Mouse (Mus musculus) forebrain, embryonic 16.5 days (tissue): ENCODE results near the gene Adgrl3. TPM values are rescaled to one million over a fixed set of nuclear protein-coding genes. Genes with fewer than 3 reads are reported as not detected.

Experiments
- ATAC-seq: fragments of 200-750 bp; cut with Nextera tagmentation; 2 replicates; pipeline ENCODE4 v1.8.0; 2017; ENCODE audit warnings: mild to moderate bottlenecking, moderate library complexity
- H3K27ac ChIP-seq: fragments of 300-500 bp; sonication (generic); 2 replicates; pipeline ENCODE4 v1.5.1; 2014; ENCODE audit warnings: low read length, control low read depth
- H3K27me3 ChIP-seq: fragments of 300-500 bp; sonication (generic); replicated peaks from 2 replicates; pipeline ENCODE4 v1.6.1; 2014; ENCODE audit warnings: low read length; ENCODE audit not compliant: control insufficient read depth, insufficient read depth
- H3K36me3 ChIP-seq: fragments of 300-500 bp; sonication (generic); 2 replicates; pipeline ENCODE4 v1.6.1; 2014; ENCODE audit not compliant: control insufficient read depth, insufficient read depth
- H3K4me1 ChIP-seq: fragments of 300-500 bp; sonication (generic); replicated peaks from 2 replicates; pipeline ENCODE4 v1.6.1; 2014; ENCODE audit warnings: low read length; ENCODE audit not compliant: control insufficient read depth, insufficient read depth
- H3K4me2 ChIP-seq: fragments of 300-500 bp; sonication (generic); 2 replicates; pipeline ENCODE4 v1.6.1; 2014; ENCODE audit warnings: mild to moderate bottlenecking, low read length, control low read depth
- H3K4me3 ChIP-seq: fragments of 300-500 bp; sonication (generic); replicated peaks from 2 replicates; pipeline ENCODE4 v1.5.1; 2014; ENCODE audit warnings: mild to moderate bottlenecking, low read length, control low read depth
- H3K9ac ChIP-seq: fragments of 300-500 bp; sonication (generic); replicated peaks from 2 replicates; pipeline ENCODE4 v1.6.1; 2014; ENCODE audit warnings: low read depth, low read length, control low read depth
- H3K9me3 ChIP-seq: fragments of 300-500 bp; sonication (generic); 2 replicates; pipeline ENCODE4 v1.6.1; 2016; ENCODE audit warnings: low read length; ENCODE audit not compliant: control insufficient read depth
- WGBS: fragments of 180-500 bp; shearing (Covaris S2); extraction: QIAGEN DNeasy Blood & Tissue Kit; methylation state at CpG from one replicate; pipeline ENCODE4 v1.1.7; 2014; 5-methylcytosine and 5-hydroxymethylcytosine counted together
- polyA plus RNA-seq: library from polyadenylated mRNA; unstranded; fragments of >200 nt; fragmentation: Nextera tagmentation; extraction: Ambion mirVana; gene quantifications from 2 replicates; pipeline ENCODE4 v1.2.1, GENCODE M21; 2015

Gene Adgrl3
- polyA plus RNA-seq, 1 experiment from 2014 or later: 63.6 TPM

DNA sequence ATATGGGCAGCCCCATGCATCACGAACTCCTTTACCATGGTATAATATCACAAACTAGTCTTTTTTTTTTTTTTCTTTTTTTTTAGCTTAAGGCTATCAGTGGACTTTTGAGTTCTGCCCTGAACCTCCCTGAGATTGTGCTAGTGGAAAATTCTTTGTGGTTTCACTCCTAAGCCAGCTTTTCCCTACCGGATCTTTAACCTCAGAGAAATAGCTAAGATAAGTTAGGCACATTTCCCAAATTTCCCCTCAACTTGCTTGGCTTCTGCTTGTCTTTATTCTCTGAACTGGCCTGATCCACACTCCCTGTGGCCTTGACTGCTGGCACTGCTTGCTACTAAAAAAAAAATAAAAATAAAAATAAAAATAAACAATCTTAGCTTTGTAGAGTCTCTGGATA lies 454.7 kb downstream of the Adgrl3 start:
- no peak overlapping the region for H3K4me2 ChIP-seq
- ATAC-seq: no peak
- H3K27me3 ChIP-seq: no peaks in the 10 kb centered on the region
- peaks cover 4% of the 10 kb centered on the region for H3K4me1 ChIP-seq
- no peak overlapping the region for H3K9ac ChIP-seq
- H3K9me3 ChIP-seq: no peaks in the 10 kb centered on the region
- H3K27ac ChIP-seq: no peak overlapping the region
- H3K4me3 ChIP-seq: no peak overlapping the region
- 88% methylated on average over 2 of the region's 2 CpGs for WGBS
- H3K36me3 ChIP-seq: no peaks in the 10 kb centered on the region

DNA sequence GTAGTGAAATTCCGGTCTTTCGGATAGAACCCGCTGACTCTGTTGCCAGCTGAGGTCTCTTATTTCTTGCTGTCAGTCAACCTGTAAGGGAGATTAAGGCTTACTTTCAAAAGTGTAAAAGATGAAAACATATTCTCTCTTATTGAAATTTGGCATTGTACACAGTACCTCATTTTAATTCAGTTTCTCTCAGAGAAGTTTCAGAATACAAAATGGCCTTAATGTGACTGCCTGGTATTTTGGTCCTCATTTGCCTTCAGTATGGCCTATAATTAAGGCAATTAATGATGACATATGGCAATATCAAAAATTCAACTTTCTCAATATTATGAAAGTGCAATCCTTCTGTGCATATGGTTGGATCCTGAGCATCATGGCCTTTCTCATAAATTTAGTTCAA lies 455.5 kb downstream of the Adgrl3 start:
- peaks cover 4% of the 10 kb centered on the region for H3K4me1 ChIP-seq
- WGBS: 54% methylated on average over 3 of the region's 3 CpGs
- peak; percentile 73 for ATAC-seq

DNA sequence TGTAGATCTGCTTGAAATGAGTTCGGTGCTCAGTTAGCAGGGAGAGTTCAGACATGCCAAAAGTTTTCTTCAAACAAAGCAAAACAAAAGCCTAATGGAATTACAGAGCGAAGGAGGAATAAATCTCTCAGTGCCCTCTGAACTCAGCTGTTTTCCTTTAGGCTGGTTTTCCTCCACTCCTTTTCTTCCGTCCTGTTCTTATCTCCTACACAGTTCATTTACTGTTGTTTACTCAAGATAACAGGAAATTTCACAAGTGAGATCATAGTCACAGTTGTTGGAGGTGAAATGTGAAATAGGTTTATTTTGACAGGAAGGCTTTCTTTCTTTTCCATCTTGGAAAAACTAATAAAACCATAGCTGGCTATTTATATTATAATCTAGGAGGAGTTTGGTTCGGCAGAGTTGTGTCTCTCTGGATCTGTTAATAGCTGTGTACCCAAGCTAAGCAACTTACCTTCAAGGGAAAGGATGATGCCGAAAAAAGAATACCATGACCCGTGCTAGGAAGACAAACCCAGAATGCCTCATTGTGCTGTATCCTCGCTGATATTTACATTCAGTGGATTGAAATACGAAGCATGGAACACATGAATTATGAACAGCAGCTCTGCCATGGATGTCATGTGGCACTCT lies 456.2 kb downstream of the Adgrl3 start:
- Histone ChIP-seq H3K9me3 (no peaks in the 10 kb centered on the region), H3K27me3 (no peaks in the 10 kb centered on the region), H3K36me3 (no peaks in the 10 kb centered on the region), H3K9ac (no peak overlapping the region), H3K4me3 (no peak overlapping the region), H3K27ac (no peak overlapping the region), H3K4me2 (no peak overlapping the region), H3K4me1 (peaks cover 4% of the 10 kb centered on the region)
- no peak for ATAC-seq
- WGBS: 70% methylated on average over 8 of the region's 8 CpGs

More for the DNA sequence above, 455.5 kb downstream of the Adgrl3 start:
- no peak overlapping the region for H3K9ac ChIP-seq
- no peak overlapping the region for H3K4me3 ChIP-seq
- H3K4me2 ChIP-seq: no peak overlapping the region
- no peaks in the 10 kb centered on the region for H3K9me3 ChIP-seq
- H3K27me3 ChIP-seq: no peaks in the 10 kb centered on the region
- H3K27ac ChIP-seq: no peak overlapping the region
- no peaks in the 10 kb centered on the region for H3K36me3 ChIP-seq

DNA sequence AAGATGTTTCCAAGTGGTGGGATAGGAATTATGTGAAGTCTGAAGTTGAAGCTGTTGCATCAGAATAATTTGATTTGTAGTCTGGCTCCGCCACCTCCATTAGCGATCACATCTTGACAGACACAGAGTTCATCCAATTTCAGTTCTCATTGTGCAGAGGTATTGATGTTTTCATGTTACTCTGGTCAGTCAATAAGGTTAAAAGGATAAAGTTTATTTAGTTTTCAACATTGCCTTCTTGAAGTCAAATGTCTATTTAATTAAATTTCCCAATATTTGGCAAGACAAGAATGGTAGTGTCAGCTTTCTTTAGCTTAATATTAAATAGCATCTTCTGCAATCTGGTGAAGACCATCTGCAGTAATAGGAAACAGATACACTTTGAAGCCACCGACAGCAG lies 461.0 kb downstream of the Adgrl3 start:
- H3K4me3 ChIP-seq: no peak overlapping the region
- H3K4me1 ChIP-seq: no peaks in the 10 kb centered on the region
- H3K27me3 ChIP-seq: no peaks in the 10 kb centered on the region
- no peaks in the 10 kb centered on the region for H3K36me3 ChIP-seq
- no peak overlapping the region for H3K9ac ChIP-seq
- H3K27ac ChIP-seq: no peak overlapping the region
- 77% methylated on average over 3 of the region's 3 CpGs for WGBS
- ATAC-seq: no peak
- H3K4me2 ChIP-seq: no peak overlapping the region
- H3K9me3 ChIP-seq: no peaks in the 10 kb centered on the region

DNA sequence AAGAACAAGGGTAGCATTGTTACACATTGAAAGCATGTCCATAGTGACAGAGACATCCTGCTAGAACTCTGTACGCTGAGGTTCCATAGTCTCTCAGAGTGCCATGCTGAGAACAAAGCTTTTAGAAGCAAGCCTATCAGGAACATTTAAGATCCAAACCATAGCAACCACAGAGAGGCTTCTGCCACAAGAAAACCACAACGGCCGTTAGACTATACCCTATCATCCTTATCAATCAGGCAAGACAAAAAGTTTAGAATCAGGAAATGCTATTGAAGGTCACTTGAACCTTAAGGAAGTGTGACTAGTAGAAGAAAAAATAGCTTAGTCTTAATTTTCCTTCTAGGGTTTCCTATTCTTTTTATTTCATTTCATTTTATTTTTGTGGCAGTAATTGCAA lies 464.0 kb downstream of the Adgrl3 start:
- WGBS: 62% methylated on average over 3 of the region's 3 CpGs
- Histone ChIP-seq H3K27ac (no peak overlapping the region), H3K27me3 (no peaks in the 10 kb centered on the region), H3K4me2 (no peak overlapping the region), H3K9me3 (no peaks in the 10 kb centered on the region), H3K36me3 (no peaks in the 10 kb centered on the region), H3K4me1 (no peaks in the 10 kb centered on the region), H3K4me3 (no peak overlapping the region), H3K9ac (no peak overlapping the region)
- no peak for ATAC-seq

DNA sequence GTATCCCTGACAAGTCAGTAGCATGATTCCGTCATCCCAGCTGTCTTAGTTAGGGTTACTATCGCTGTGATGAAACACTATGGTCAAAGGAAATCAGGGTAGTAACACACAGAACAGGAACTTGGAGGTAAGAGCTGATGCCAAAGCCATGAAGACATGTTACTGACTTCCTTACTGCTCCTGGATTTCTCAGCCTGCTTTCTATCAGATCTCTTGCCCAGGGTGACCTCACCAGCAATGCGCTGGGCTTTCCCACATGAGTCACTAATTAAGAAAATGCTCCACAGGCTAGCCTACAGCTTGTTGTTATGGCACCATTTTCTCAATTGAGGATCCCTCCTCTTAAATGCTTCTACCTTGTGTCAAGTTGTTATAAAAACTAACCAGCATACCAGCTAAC lies 481.1 kb downstream of the Adgrl3 start:
- ATAC-seq: no peak
- H3K36me3 ChIP-seq: no peaks in the 10 kb centered on the region
- no peak overlapping the region for H3K4me3 ChIP-seq
- H3K4me2 ChIP-seq: no peak overlapping the region
- H3K27me3 ChIP-seq: no peaks in the 10 kb centered on the region
- WGBS: 85% methylated on average over 3 of the region's 3 CpGs
- no peaks in the 10 kb centered on the region for H3K9me3 ChIP-seq
- H3K27ac ChIP-seq: no peak overlapping the region
- H3K4me1 ChIP-seq: no peaks in the 10 kb centered on the region
- H3K9ac ChIP-seq: no peak overlapping the region

DNA sequence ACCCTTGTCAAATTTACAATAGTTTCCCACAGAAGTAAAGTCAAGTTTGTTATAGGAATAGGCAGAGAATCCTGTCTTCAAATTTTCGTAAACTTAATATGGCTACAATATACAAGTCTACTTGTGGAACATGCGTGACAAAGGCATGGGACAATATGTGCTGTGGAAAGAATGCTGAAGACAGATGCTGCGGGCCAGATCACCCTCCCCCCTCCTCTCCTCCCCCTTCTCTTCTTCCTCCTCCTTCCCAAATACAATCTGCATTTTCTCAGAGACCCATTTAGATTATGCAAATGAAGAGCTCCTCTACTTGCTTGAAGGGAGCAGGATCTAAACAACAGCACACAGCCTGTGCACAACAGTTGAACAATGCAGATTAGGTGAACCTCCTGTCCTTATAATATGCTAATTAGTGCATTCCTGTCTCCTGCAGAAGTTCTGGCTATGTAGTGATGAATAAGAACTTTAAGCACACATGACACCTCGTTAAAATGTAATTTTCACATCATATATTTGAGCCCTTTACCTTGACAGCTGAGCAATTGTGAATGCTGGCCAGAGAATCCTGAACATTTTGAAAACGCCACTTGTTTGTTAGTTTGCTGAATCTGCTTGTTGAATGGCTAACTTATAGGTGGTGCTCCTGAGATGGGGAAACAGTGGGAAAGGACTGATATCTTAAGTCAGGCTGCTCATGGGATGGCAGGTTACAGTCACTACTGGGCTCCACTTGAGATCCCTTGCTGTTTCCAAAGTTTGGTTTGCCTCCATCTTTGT lies 499.0 kb downstream of the Adgrl3 start:
- H3K9me3 ChIP-seq: peaks cover 3% of the 10 kb centered on the region; the same call in 1 of the 2 replicates
- peaks cover 13% of the 10 kb centered on the region for H3K4me1 ChIP-seq
- WGBS: 21% methylated on average over 5 of the region's 5 CpGs
- no peak overlapping the region for H3K9ac ChIP-seq
- no peak overlapping the region for H3K4me3 ChIP-seq
- no peak overlapping the region for H3K27ac ChIP-seq
- no peaks in the 10 kb centered on the region for H3K36me3 ChIP-seq
- H3K27me3 ChIP-seq: no peaks in the 10 kb centered on the region
- ATAC-seq: peak; percentile 37
- H3K4me2 ChIP-seq: no peak overlapping the region

DNA sequence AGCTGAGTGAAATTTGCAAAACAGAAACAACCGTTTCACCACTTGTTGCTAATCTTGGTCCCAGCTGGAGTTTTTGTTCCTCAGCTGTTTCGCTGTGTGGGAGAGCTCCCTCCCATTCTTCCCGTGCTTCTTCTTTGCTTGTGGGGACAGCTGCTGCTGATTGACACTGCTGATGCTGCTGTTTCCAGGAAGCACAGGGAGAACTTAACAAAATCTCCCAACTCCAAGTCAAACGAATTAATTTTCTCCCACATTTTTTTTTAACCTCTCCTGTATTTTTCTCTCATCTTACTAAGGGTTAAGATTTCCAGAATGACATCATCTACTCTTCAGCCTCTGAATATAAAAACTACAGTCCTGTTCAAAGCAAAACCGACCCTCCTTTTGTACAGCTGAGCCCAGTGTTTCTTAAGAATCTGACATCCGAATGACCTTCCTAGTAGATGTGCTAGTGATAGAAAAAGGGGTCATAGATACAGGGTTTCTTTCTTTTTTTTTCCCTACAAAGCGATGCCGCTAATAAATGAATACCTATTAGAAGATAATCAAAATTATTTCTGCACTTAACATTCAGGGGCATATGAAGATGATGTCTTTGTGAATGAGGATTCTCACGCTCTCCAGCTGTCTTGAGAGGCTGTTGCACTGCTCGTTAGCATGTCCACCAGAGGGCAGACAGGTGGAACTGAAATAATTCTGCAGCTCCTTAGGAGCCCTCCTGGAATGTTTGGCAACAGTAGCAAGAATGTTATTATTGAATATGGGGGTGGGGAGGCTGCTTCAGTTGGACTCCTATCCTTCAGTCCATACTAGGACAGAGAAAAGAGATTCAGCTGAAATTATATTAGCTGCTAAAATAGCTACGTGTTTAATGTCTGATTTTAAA lies 499.8 kb downstream of the Adgrl3 start:
- peaks cover 3% of the 10 kb centered on the region; the same call in 1 of the 2 replicates for H3K9me3 ChIP-seq
- 13% methylated on average over 11 of the region's 11 CpGs for WGBS
- H3K4me3 ChIP-seq: no peak overlapping the region
- H3K9ac ChIP-seq: no peak overlapping the region
- H3K36me3 ChIP-seq: no peaks in the 10 kb centered on the region
- no peaks in the 10 kb centered on the region for H3K27me3 ChIP-seq
- ATAC-seq: peak; percentile 80
- H3K27ac ChIP-seq: no peak overlapping the region
- H3K4me2 ChIP-seq: peak overlapping the region; percentile 24; the same call in 1 of the 2 replicates
- H3K4me1 ChIP-seq: peaks cover 13% of the 10 kb centered on the region

DNA sequence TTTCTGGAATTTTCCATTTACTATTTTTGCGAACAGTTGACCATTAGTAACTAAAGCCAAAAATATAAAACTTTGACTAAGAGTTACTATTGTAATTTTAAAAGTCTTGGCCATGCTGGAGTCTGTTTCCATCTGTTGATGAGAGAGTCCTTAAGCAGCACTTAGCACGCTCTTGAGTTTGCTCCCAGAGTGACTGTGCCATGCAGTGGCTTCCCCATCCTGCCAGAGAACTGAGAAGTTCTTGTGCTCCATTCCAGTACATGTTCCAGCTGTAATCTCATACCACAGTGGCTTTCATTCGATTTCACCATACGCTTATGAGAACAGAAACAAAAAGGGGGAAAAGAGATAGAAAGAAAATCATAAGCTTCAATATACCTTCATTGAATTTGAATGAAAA lies 502.8 kb downstream of the Adgrl3 start:
- no peak for ATAC-seq
- WGBS: 94% methylated on average over 4 of the region's 4 CpGs
- H3K36me3 ChIP-seq: no peaks in the 10 kb centered on the region
- no peak overlapping the region for H3K9ac ChIP-seq
- H3K27ac ChIP-seq: no peak overlapping the region
- no peaks in the 10 kb centered on the region for H3K9me3 ChIP-seq
- H3K4me2 ChIP-seq: no peak overlapping the region
- H3K4me1 ChIP-seq: peaks cover 13% of the 10 kb centered on the region
- H3K4me3 ChIP-seq: no peak overlapping the region
- H3K27me3 ChIP-seq: no peaks in the 10 kb centered on the region
